Mouse (Mus musculus) hindbrain, embryonic 16.5 days (tissue): Measurements from ENCODE around the gene Hs6st1. TPM values are rescaled to one million over a fixed set of nuclear protein-coding genes. Genes with fewer than 3 reads are reported as not detected.

Source experiments
- ATAC-seq: fragments of 200-750 bp; cut with Nextera tagmentation; 2 replicates; pipeline ENCODE4 v1.8.0; 2017; ENCODE audit warnings: moderate TSS enrichment, moderate library complexity
- H3K27ac ChIP-seq: fragments of 300-500 bp; sonication (generic); 2 replicates; pipeline ENCODE4 v1.5.1; 2014; ENCODE audit warnings: low read depth, mild to moderate bottlenecking, control low read depth, low read length, moderate library complexity
- H3K27me3 ChIP-seq: fragments of 300-500 bp; sonication (generic); replicated peaks from 2 replicates; pipeline ENCODE4 v1.6.1; 2014; ENCODE audit warnings: low read length; ENCODE audit not compliant: control insufficient read depth, insufficient read depth
- H3K36me3 ChIP-seq: fragments of 300-500 bp; sonication (generic); 2 replicates; pipeline ENCODE4 v1.6.1; 2014; ENCODE audit warnings: mild to moderate bottlenecking, low read length, moderate library complexity, mixed read lengths; ENCODE audit not compliant: control insufficient read depth, insufficient read depth
- H3K4me1 ChIP-seq: fragments of 300-500 bp; sonication (generic); 2 replicates; pipeline ENCODE4 v1.6.1; 2014; ENCODE audit warnings: low read depth, low read length; ENCODE audit not compliant: control insufficient read depth, insufficient read depth
- H3K4me2 ChIP-seq: fragments of 300-500 bp; sonication (generic); 2 replicates; pipeline ENCODE4 v1.6.1; 2014; ENCODE audit warnings: mild to moderate bottlenecking, low read length, control low read depth, moderate library complexity
- H3K4me3 ChIP-seq: fragments of 300-500 bp; sonication (generic); 2 replicates; pipeline ENCODE4 v1.5.1; 2014; ENCODE audit warnings: mild to moderate bottlenecking, low read length, control low read depth, moderate library complexity
- H3K9ac ChIP-seq: fragments of 300-500 bp; sonication (generic); 2 replicates; pipeline ENCODE4 v1.6.1; 2014; ENCODE audit warnings: low read depth, mild to moderate bottlenecking, control low read depth, low read length, moderate library complexity
- H3K9me3 ChIP-seq: fragments of 300-500 bp; sonication (generic); 2 replicates; pipeline ENCODE4 v1.6.1; 2014; ENCODE audit warnings: mild to moderate bottlenecking, low read length, moderate library complexity; ENCODE audit not compliant: control insufficient read depth
- WGBS: fragments of 180-500 bp; shearing (Covaris S2); extraction: QIAGEN DNeasy Blood & Tissue Kit; methylation state at CpG from one replicate; pipeline ENCODE4 v1.1.7; 2014; 5-methylcytosine and 5-hydroxymethylcytosine counted together
- polyA plus RNA-seq: library from polyadenylated mRNA; unstranded; fragments of >200 nt; fragmentation: Nextera tagmentation; extraction: Ambion mirVana; gene quantifications from 2 replicates; pipeline ENCODE4 v1.2.1, GENCODE M21; 2015

Gene Hs6st1
- polyA plus RNA-seq, 1 experiment from 2014 or later: 11.7 TPM

DNA sequence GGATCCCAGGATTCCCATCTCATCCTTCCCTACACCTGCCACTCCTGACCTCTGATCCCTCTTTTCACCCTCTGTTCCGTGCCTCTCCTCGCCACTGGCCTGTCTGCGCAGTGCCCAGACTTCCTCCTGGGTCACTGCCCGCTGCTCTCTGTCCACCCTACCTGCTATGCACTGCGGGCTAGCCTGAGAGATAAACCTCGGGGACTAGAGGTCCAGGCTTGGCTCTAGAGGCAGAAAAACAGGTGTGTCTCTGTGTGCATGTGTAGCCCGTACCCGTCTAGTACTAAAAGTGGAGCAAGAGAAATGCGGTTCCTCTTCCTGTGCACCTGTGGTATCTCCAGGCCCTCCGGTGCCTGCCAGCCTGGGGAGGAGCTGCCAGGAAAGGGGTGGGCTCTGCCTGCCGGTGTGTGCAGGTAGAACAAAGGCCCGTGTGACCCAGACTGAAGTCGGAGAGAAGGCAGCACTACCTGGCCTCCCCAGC is 1.1 kb downstream of the Hs6st1 start:
- H3K9me3 ChIP-seq: no peaks in the 10 kb centered on the region
- H3K4me3 ChIP-seq: peak overlapping the region; percentile 88
- no peaks in the 10 kb centered on the region for H3K36me3 ChIP-seq
- H3K9ac ChIP-seq: peak overlapping the region; percentile 91
- no peak for ATAC-seq
- peak overlapping the region; percentile 89 for H3K27ac ChIP-seq
- peaks cover 65% of the 10 kb centered on the region for H3K4me1 ChIP-seq
- peak overlapping the region; percentile 84 for H3K4me2 ChIP-seq
- H3K27me3 ChIP-seq: no peaks in the 10 kb centered on the region; the same call in 1 of the 2 replicates
- under 1% methylated on average over 13 of the region's 13 CpGs for WGBS

- H3K27me3 ChIP-seq: no peaks in the 10 kb centered on the region; the same call in 1 of the 2 replicates
- no peak for ATAC-seq
- peaks cover 63% of the 10 kb centered on the region for H3K4me1 ChIP-seq
- WGBS: 41% methylated on average over 5 of the region's 6 CpGs
- no peaks in the 10 kb centered on the region for H3K9me3 ChIP-seq
- peak overlapping the region; percentile 84 for H3K4me2 ChIP-seq
- H3K27ac ChIP-seq: no peak overlapping the region
- H3K4me3 ChIP-seq: peak overlapping the region; percentile 88
- peak overlapping the region; percentile 91 for H3K9ac ChIP-seq
- H3K36me3 ChIP-seq: no peaks in the 10 kb centered on the region
Measured at GRCm38 (mm10) chr1:36070190-36070589, 2.0 kb downstream of the Hs6st1 start.

DNA sequence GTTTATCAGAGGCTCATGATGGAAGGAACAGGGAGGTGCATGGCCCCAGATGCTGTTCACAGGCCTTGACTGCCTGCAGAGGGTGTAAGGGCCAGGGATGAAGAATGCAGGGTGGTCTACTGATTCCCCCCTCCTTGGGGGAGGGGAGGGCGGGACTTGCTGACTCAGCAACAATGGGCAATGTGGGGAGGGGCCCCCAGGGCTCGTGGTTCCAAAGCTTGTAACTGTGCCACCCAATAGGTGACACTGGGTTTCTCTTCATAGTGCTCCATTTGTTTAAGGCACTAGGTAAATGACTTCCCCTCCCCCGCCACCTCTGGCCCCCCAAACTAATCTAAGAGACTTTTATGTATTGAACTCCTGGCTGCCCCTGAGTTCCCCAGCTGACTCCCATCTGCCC is 2.5 kb downstream of the Hs6st1 start:
- WGBS: 41% methylated on average over 3 of the region's 3 CpGs
- no peaks in the 10 kb centered on the region for H3K36me3 ChIP-seq
- ATAC-seq: no peak

DNA sequence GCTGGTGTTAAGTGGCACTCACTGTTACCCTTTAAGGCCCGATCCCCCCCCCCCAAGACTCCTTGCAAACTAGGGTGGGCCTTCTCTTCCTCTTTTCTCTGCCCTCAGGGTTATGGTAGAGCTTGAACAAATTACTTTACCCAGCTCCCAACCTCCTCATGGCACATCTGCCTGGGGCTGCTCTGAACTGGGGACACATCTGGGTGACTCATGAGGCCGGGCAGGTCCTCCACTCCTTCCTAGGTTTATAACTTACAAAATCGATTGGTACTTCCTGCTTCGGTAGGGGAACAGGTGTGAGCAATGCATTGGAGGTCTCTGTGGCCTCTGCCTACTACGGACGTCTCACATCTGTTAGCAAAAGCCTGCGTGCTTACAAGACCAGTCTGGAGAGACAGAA is 3.0 kb downstream of the Hs6st1 start:
- Histone ChIP-seq H3K4me2 (peak overlapping the region; percentile 84), H3K4me3 (peak overlapping the region; percentile 88), H3K9me3 (no peaks in the 10 kb centered on the region), H3K4me1 (peaks cover 65% of the 10 kb centered on the region), H3K27ac (no peak overlapping the region), H3K36me3 (no peaks in the 10 kb centered on the region), H3K27me3 (no peaks in the 10 kb centered on the region; the same call in 1 of the 2 replicates), H3K9ac (peak overlapping the region; percentile 20; the same call in 1 of the 2 replicates)
- no peak for ATAC-seq
- 74% methylated on average over 7 of the region's 7 CpGs for WGBS

More for the DNA sequence above, 2.5 kb downstream of the Hs6st1 start:
- H3K27me3 ChIP-seq: no peaks in the 10 kb centered on the region; the same call in 1 of the 2 replicates
- H3K9me3 ChIP-seq: no peaks in the 10 kb centered on the region
- H3K9ac ChIP-seq: peak overlapping the region; percentile 91
- H3K27ac ChIP-seq: no peak overlapping the region
- H3K4me2 ChIP-seq: peak overlapping the region; percentile 84
- peaks cover 62% of the 10 kb centered on the region for H3K4me1 ChIP-seq
- peak overlapping the region; percentile 88 for H3K4me3 ChIP-seq

DNA sequence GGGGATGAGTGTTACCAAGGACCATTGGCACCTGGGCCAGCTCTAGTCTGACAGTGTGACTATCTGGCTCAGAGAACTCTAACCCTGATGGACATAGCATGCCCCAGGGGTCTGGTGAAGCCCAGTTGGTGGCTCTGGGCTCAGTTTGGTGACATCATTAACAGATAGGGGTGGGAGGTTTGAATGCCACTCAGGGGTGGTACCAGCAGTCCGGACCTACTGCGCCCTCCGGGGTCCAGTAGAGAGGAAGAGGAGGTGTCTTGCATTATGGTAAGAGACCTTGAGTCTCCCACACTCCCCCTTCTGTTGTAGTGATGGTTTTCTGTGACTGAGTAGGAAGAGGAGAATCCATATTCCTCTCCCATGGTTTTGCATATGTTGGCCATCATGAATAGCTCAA is 3.4 kb downstream of the Hs6st1 start:
- Histone ChIP-seq H3K4me3 (peak overlapping the region; percentile 88), H3K36me3 (no peaks in the 10 kb centered on the region), H3K9me3 (no peaks in the 10 kb centered on the region), H3K27ac (no peak overlapping the region), H3K9ac (0 out of 2 replicates have a peak overlapping the region, but pooled peaks have one; percentile 0), H3K4me2 (peak overlapping the region; percentile 84), H3K27me3 (no peaks in the 10 kb centered on the region), H3K4me1 (peaks cover 69% of the 10 kb centered on the region)
- ATAC-seq: no peak
- 84% methylated on average over 3 of the region's 3 CpGs for WGBS

GRCm38 (mm10) chr1:36072588-36073556 is 4.7 kb downstream of the Hs6st1 start:
- 61% methylated on average over 11 of the region's 11 CpGs for WGBS
- no peak for ATAC-seq
- peak overlapping the region; percentile 35; the same call in 1 of the 2 replicates for H3K9ac ChIP-seq

DNA sequence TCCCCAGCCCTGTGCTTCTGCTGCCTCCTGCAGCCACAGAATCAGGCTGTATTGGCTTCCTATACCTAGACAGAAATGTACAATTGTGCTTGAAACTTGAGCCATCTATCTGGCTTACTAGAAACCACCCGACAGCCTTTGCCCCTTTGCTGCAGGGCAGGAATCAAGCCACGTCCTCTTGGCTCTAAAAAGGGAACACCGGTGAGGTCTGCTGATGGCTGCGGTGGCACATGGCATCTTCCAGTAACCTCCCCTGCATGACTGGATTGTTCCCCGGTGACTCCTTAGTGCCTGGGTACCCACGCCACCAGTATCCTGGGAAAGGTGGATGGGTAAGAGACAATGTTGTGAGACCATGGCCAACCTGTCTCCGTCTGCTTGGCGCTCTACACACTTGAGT is 5.4 kb downstream of the Hs6st1 start:
- WGBS: 82% methylated on average over 8 of the region's 8 CpGs
- H3K9ac ChIP-seq: no peak overlapping the region; the same call in 1 of the 2 replicates
- H3K4me1 ChIP-seq: peaks cover 75% of the 10 kb centered on the region
- H3K4me3 ChIP-seq: peak overlapping the region; percentile 1; the same call in 1 of the 2 replicates
- H3K9me3 ChIP-seq: no peaks in the 10 kb centered on the region
- H3K36me3 ChIP-seq: no peaks in the 10 kb centered on the region
- peak overlapping the region; percentile 84 for H3K4me2 ChIP-seq
- H3K27ac ChIP-seq: no peak overlapping the region
- ATAC-seq: no peak
- H3K27me3 ChIP-seq: no peaks in the 10 kb centered on the region

More at GRCm38 (mm10) chr1:36072588-36073556, 4.7 kb downstream of the Hs6st1 start:
- Histone ChIP-seq H3K4me3 (peak overlapping the region; percentile 8), H3K4me1 (peaks cover 75% of the 10 kb centered on the region), H3K27me3 (no peaks in the 10 kb centered on the region), H3K27ac (no peak overlapping the region), H3K36me3 (no peaks in the 10 kb centered on the region), H3K9me3 (no peaks in the 10 kb centered on the region), H3K4me2 (peak overlapping the region; percentile 84)

DNA sequence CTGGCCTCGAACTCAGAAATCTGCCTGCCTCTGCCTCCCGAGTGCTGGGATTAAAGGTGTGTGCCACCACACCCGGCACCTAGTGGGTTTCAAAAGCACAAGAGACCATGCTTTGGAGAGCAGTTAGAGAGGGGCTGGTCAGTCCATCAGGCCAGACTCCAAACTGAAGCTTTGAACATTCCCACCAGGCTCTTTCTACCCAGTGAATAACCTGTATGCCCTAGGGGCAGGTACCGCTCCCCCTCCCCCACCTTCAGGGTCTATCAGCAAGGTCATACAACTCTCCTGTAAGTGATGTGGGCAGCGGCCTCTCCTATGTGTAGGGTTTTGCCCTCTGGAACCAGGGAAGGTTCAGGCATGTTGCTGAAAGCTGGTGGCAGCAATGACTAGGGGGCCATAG is 6.0 kb downstream of the Hs6st1 start:
- Histone ChIP-seq H3K36me3 (no peaks in the 10 kb centered on the region), H3K9ac (0 out of 2 replicates have a peak overlapping the region, but pooled peaks have one; percentile 29), H3K27me3 (no peaks in the 10 kb centered on the region), H3K9me3 (no peaks in the 10 kb centered on the region), H3K4me1 (peaks cover 75% of the 10 kb centered on the region), H3K4me2 (no peak overlapping the region), H3K4me3 (no peak overlapping the region), H3K27ac (no peak overlapping the region)
- no peak for ATAC-seq
- WGBS: 98% methylated on average over 4 of the region's 5 CpGs

DNA sequence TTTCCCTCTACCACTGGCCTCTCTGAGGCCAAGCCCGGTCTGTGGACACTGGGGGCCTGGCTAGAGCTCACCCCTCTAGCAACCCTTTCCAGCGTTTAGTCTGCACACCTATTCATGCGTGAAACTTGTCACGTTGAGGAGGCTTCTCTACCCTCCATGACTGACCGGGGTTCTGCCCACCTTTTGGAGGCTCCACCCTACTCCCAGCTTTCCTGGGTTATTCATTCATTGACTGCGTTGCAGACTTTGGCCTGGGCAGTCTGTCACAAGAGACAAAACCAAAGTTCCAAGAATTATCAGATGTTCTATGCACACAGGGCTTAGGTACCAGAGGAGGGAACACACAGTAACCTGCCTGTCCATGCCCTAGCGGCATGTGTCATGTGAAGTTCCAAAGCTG is 6.8 kb downstream of the Hs6st1 start:
- no peak overlapping the region for H3K27ac ChIP-seq
- H3K27me3 ChIP-seq: no peaks in the 10 kb centered on the region
- no peak overlapping the region for H3K4me2 ChIP-seq
- peaks cover 71% of the 10 kb centered on the region for H3K4me1 ChIP-seq
- H3K9ac ChIP-seq: no peak overlapping the region
- H3K4me3 ChIP-seq: no peak overlapping the region
- no peaks in the 10 kb centered on the region for H3K36me3 ChIP-seq
- no peaks in the 10 kb centered on the region for H3K9me3 ChIP-seq
- WGBS: 83% methylated on average over 7 of the region's 7 CpGs
- ATAC-seq: no peak
